Mouse (Mus musculus) liver, embryonic 14.5 days (tissue): ENCODE measurements at regions not wholly inside any gene's neighbourhood (a gene's known extent, or its start where the extent isn't known, plus 50 kb on each side); places are given as distances from the start of the nearest gene placed in this dataset.

Experiments
- CTCF ChIP-seq: IDR thresholded peaks from 2 replicates; pipeline ENCODE4 v1.5.1; 2016; ENCODE audit warnings: antibody characterized with exemption, low read depth, control low read depth
- EP300 ChIP-seq: IDR thresholded peaks from 2 replicates; pipeline ENCODE4 v1.6.1; 2016; ENCODE audit warnings: antibody characterized with exemption, low read depth

GRCm38 (mm10) chr1:169385740-169386424, 145.4 kb downstream of the Nuf2 start:
- TF ChIP-seq CTCF (no peak), EP300 (no peak)
